Mouse (Mus musculus) testis, adult 2 months (tissue): ENCODE data around the gene Tcf3.

Experiments used
- CTCF ChIP-seq: fragments of 200-500 bp; IDR thresholded peaks from 2 replicates; pipeline ENCODE4 v1.5.1; 2012; ENCODE audit warnings: low read depth, mild to moderate bottlenecking, inconsistent platforms, low read length, moderate library complexity; ENCODE audit not compliant: control insufficient read depth, insufficient read depth, insufficient replicate concordance
- POLR2A ChIP-seq: fragments of 200-500 bp; IDR thresholded peaks from 2 replicates; pipeline ENCODE4 v1.6.1; 2012; ENCODE audit warnings: low read depth, mild to moderate bottlenecking, inconsistent platforms, low read length, moderate library complexity; ENCODE audit not compliant: control insufficient read depth

- peak; percentile 59; the same call in 1 of the 2 replicates for TF ChIP-seq CTCF
- TF ChIP-seq POLR2A, result no peak
Observed at GRCm38 (mm10) chr10:80374063-80374462, 59.4 kb downstream of the Tcf3 start.
